7 mouse cellular contexts compared by ENCODE assay signal in genomic region chr11:86807001-86807477, GRCm38 (mm10). TPM values are rescaled to one million over a fixed set of nuclear protein-coding genes. Genes with fewer than 3 reads are reported as not detected.
DNase-seq lines count a peak whose midpoint lies in the region; ATAC-seq lines count a peak whose summit lies in the region.

No protein-coding gene starts in this region.

- H3K27ac ChIP-seq in forebrain, embryonic 16.5 days (ENCODE audit: low read length): peak overlapping the region; percentile 84
- H3K27ac ChIP-seq in hindbrain, embryonic 14.5 days: peak overlapping the region; percentile 84

- peak overlapping the region; percentile 87 for H3K4me2 ChIP-seq in forebrain, embryonic 16.5 days (ENCODE audit: low read length)
- peak overlapping the region; percentile 77 for H3K4me2 ChIP-seq in hindbrain, embryonic 14.5 days (replicated peaks)

- peak overlapping the region; percentile 99 for H3K4me3 ChIP-seq in forebrain, embryonic 16.5 days (replicated peaks; ENCODE audit: low read length)
- peak overlapping the region; percentile 85 for H3K4me3 ChIP-seq in hindbrain, embryonic 14.5 days (replicated peaks; ENCODE audit: low read length)

- peaks cover 5% of the 10 kb centered on the region for H3K4me1 ChIP-seq in forebrain, embryonic 16.5 days (replicated peaks; ENCODE audit: control insufficient read depth, insufficient read depth, low read length)
- H3K4me1 ChIP-seq in hindbrain, embryonic 14.5 days (replicated peaks; ENCODE audit: control insufficient read depth, insufficient read depth, low read length): peaks cover 9% of the 10 kb centered on the region

- peak overlapping the region; percentile 75 for H3K9ac ChIP-seq in forebrain, embryonic 16.5 days (replicated peaks; ENCODE audit: low read depth, low read length)
- H3K9ac ChIP-seq in hindbrain, embryonic 14.5 days: peak overlapping the region; percentile 72

- no peaks in the 10 kb centered on the region for H3K27me3 ChIP-seq in forebrain, embryonic 16.5 days (replicated peaks; ENCODE audit: control insufficient read depth, insufficient read depth, low read length)
- H3K27me3 ChIP-seq in hindbrain, embryonic 14.5 days (ENCODE audit: control insufficient read depth, insufficient read depth, low read length): no peaks in the 10 kb centered on the region

- 0% methylated on average over 25 of the region's 25 CpGs for WGBS in forebrain, embryonic 16.5 days
- under 1% methylated on average over 25 of the region's 25 CpGs for WGBS in hindbrain, embryonic 14.5 days

- peak; percentile 69 for DNase-seq in T-cell, adult 2 months (ENCODE audit: low spot score)
- DNase-seq in cerebellum, adult 11-12 months: peak; percentile 53
- DNase-seq in hindbrain, embryonic 14.5 days (ENCODE audit: low spot score): peak; percentile 78
- peak; percentile 68 to 69 for DNase-seq in layer of hippocampus, postnatal 36 days
- DNase-seq in lung, postnatal 10 days: peak; percentile 62
- peak; percentile 36 for DNase-seq in ovary, postnatal 10 days (ENCODE audit: low spot score)

- H3K9me3 ChIP-seq in forebrain, embryonic 16.5 days (ENCODE audit: control insufficient read depth, low read length): no peaks in the 10 kb centered on the region
- no peaks in the 10 kb centered on the region for H3K9me3 ChIP-seq in hindbrain, embryonic 14.5 days (ENCODE audit: control insufficient read depth, low read length)

- H3K36me3 ChIP-seq in forebrain, embryonic 16.5 days (ENCODE audit: control insufficient read depth, insufficient read depth): peaks cover 7% of the 10 kb centered on the region
- peaks cover 36% of the 10 kb centered on the region for H3K36me3 ChIP-seq in hindbrain, embryonic 14.5 days (replicated peaks; ENCODE audit: control insufficient read depth, insufficient read depth)

- peak; percentile 94 for ATAC-seq in forebrain, embryonic 16.5 days
- peak; percentile 82 for ATAC-seq in hindbrain, embryonic 14.5 days (ENCODE audit: low FRiP score)

RNA-seq across cellular contexts. Expression of gene Dhx40, which starts 0.5 kb away (rescaled TPM):
- polyA plus RNA-seq in forebrain, embryonic 16.5 days (2015; fragmentation: Nextera tagmentation; extraction: Ambion mirVana): 30.5 and 35.1 TPM in 2 replicates
- polyA plus RNA-seq in hindbrain, embryonic 14.5 days (2014; fragmentation: Nextera tagmentation; extraction: Ambion mirVana): 22.3 and 24.0 TPM in 2 replicates
- total RNA-seq in layer of hippocampus, postnatal 36 days (2021): 10 to 100 TPM; 29.7 to 34.3 TPM

RNA-seq across cellular contexts. Expression of gene Cltc, which starts 49.7 kb away (rescaled TPM):
- 149 and 167 TPM in 2 replicates for polyA plus RNA-seq in forebrain, embryonic 16.5 days (2015; fragmentation: Nextera tagmentation; extraction: Ambion mirVana)
- polyA plus RNA-seq in hindbrain, embryonic 14.5 days (2014; fragmentation: Nextera tagmentation; extraction: Ambion mirVana): 226 and 247 TPM in 2 replicates
- total RNA-seq in layer of hippocampus, postnatal 36 days (2021): 100 to 1,000 TPM; 451 to 472 TPM

Comparison
In these comparisons a context has a peak if more than half of its experiments do, and no peak if none do; other contexts are left out.
1. Peak in every context shown above with its lines: DNase-seq, ATAC-seq, H3K4me3 ChIP-seq and H3K27ac ChIP-seq.